Mouse (Mus musculus) liver, embryonic 14.5 days (tissue): ENCODE results near the gene Dag1. TPM values are rescaled to one million over a fixed set of nuclear protein-coding genes. Genes with fewer than 3 reads are reported as not detected.

Experiments used
- ATAC-seq: fragments of 200-750 bp; cut with Nextera tagmentation; 2 replicates; pipeline ENCODE4 v1.8.0; 2017; ENCODE audit warnings: moderate number of reproducible peaks, mild to moderate bottlenecking, moderate library complexity; ENCODE audit not compliant: insufficient read depth
- DNase-seq, 3 experiments: peaks; one replicate each; pipeline ENCODE4 v3.0.0-alpha.2; 2012 to 2013; ENCODE audit warnings: low read depth in 3 of 3, low spot score in 3 of 3
- H3K27ac ChIP-seq: fragments of 300-500 bp; sonication (generic); 2 replicates; pipeline ENCODE4 v1.5.1; 2014; ENCODE audit warnings: moderate library complexity, mild to moderate bottlenecking, control low read depth, inconsistent platforms
- H3K27me3 ChIP-seq: fragments of 300-500 bp; sonication (generic); 2 replicates; pipeline ENCODE4 v1.6.1; 2014; ENCODE audit warnings: mild to moderate bottlenecking, low read length, moderate library complexity; ENCODE audit not compliant: control insufficient read depth, insufficient read depth
- H3K36me3 ChIP-seq: fragments of 300-500 bp; sonication (generic); replicated peaks from 2 replicates; pipeline ENCODE4 v1.6.1; 2014; ENCODE audit warnings: low read depth; ENCODE audit not compliant: control insufficient read depth, insufficient read depth
- H3K4me1 ChIP-seq, 2 experiments: fragments of 200-500 bp in 1 of 2; fragments of 300-500 bp in 1 of 2; sonication (generic) in 1 of 2; replicated peaks; 2 replicates each; pipeline ENCODE4 v1.6.1; 2012 to 2014; ENCODE audit warnings: antibody characterized with exemption in 1 of 2, inconsistent platforms in 1 of 2, low read length in 1 of 2; ENCODE audit not compliant: control insufficient read depth in 2 of 2, insufficient read depth in 2 of 2
- H3K4me2 ChIP-seq: fragments of 300-500 bp; sonication (generic); 2 replicates; pipeline ENCODE4 v1.6.1; 2014; ENCODE audit warnings: low read depth, mild to moderate bottlenecking, control low read depth, moderate library complexity
- H3K4me3 ChIP-seq, 2 experiments: fragments of 200-500 bp in 1 of 2; fragments of 300-500 bp in 1 of 2; sonication (generic) in 1 of 2; 2 replicates each; pipeline ENCODE4 v1.5.1; 2012 to 2014; ENCODE audit warnings: low read depth in 2 of 2, low read length in 2 of 2, mild to moderate bottlenecking in 2 of 2, control low read depth in 1 of 2, inconsistent platforms in 1 of 2, moderate library complexity in 1 of 2; ENCODE audit not compliant: insufficient read depth in 1 of 2
- H3K9ac ChIP-seq: fragments of 300-500 bp; sonication (generic); replicated peaks from 2 replicates; pipeline ENCODE4 v1.6.1; 2014; ENCODE audit warnings: mild to moderate bottlenecking, control low read depth, moderate library complexity
- H3K9me3 ChIP-seq: fragments of 300-500 bp; sonication (generic); 2 replicates; pipeline ENCODE4 v1.6.1; 2016; ENCODE audit warnings: low read length, mixed read lengths; ENCODE audit not compliant: control insufficient read depth
- CTCF ChIP-seq: IDR thresholded peaks from 2 replicates; pipeline ENCODE4 v1.5.1; 2016; ENCODE audit warnings: antibody characterized with exemption, low read depth, control low read depth
- EP300 ChIP-seq: IDR thresholded peaks from 2 replicates; pipeline ENCODE4 v1.6.1; 2016; ENCODE audit warnings: antibody characterized with exemption, low read depth
- WGBS: fragments of 180-500 bp; shearing (Covaris S2); extraction: QIAGEN DNeasy Blood & Tissue Kit; methylation state at CpG from one replicate; pipeline ENCODE4 v1.1.7; 2014; ENCODE audit not compliant: insufficient replicate concordance; 5-methylcytosine and 5-hydroxymethylcytosine counted together
- polyA plus RNA-seq, 2 experiments: library from polyadenylated mRNA; depleted of rRNA in 1 of 2; stranded (reverse) in 1 of 2; unstranded in 1 of 2; fragments of >200 nt; fragmentation: Nextera tagmentation in 1 of 2; extraction: Ambion mirVana in 1 of 2; gene quantifications; 2 replicates each; pipeline versions ENCODE4 v1.2.1 to v1.2.3; 2012 to 2014

The Dag1 gene
- polyA plus RNA-seq, 2 experiments = 5.3 to 12.0 TPM

GRCm38 (mm10) chr9:108261865-108262264 lies 1.9 kb downstream of the Dag1 start:
- H3K4me1 ChIP-seq = peaks cover 14 to 18% of the 10 kb centered on the region in 2 experiments

GRCm38 (mm10) chr9:108260526-108260925 lies 3.2 kb downstream of the Dag1 start:
- H3K9ac ChIP-seq = no peak overlapping the region
- H3K36me3 ChIP-seq = no peaks in the 10 kb centered on the region
- no peak overlapping the region for H3K4me2 ChIP-seq
- H3K4me1 ChIP-seq = peaks cover 14 to 18% of the 10 kb centered on the region in 2 experiments
- ATAC-seq (no peak), DNase-seq (no peak)
- no peaks in the 10 kb centered on the region for H3K9me3 ChIP-seq
- WGBS = 45% methylated on average over 4 of the region's 4 CpGs
- TF ChIP-seq EP300 = no peak
- no peak for TF ChIP-seq CTCF
- no peak overlapping the region for H3K4me3 ChIP-seq
- no peaks in the 10 kb centered on the region for H3K27me3 ChIP-seq
- no peak overlapping the region for H3K27ac ChIP-seq

More at GRCm38 (mm10) chr9:108261865-108262264, 1.9 kb downstream of the Dag1 start:
- no peak for ATAC-seq
- 55% methylated on average over 7 of the region's 7 CpGs for WGBS
- H3K9ac ChIP-seq = no peak overlapping the region
- peak overlapping the region in 1 of 2 experiments; percentile 93; a peak in 1 of 4 replicates for H3K4me3 ChIP-seq
- H3K36me3 ChIP-seq = no peaks in the 10 kb centered on the region
- peak overlapping the region; percentile 87 for H3K4me2 ChIP-seq
- no peak for DNase-seq
- no peaks in the 10 kb centered on the region for H3K27me3 ChIP-seq
- H3K27ac ChIP-seq = no peak overlapping the region
- no peaks in the 10 kb centered on the region for H3K9me3 ChIP-seq
- no peak for TF ChIP-seq CTCF
- TF ChIP-seq EP300 = no peak

GRCm38 (mm10) chr9:108252766-108253165 lies 11.0 kb downstream of the Dag1 start:
- H3K27ac ChIP-seq = no peak overlapping the region
- no peaks in the 10 kb centered on the region for H3K4me1 ChIP-seq
- TF ChIP-seq EP300 = no peak
- TF ChIP-seq CTCF = no peak
- no peak overlapping the region for H3K9ac ChIP-seq
- H3K4me2 ChIP-seq = no peak overlapping the region
- no peak for ATAC-seq
- H3K9me3 ChIP-seq = no peaks in the 10 kb centered on the region
- no peak overlapping the region for H3K4me3 ChIP-seq
- 68% methylated on average over 7 of the region's 7 CpGs for WGBS
- no peak for DNase-seq
- H3K36me3 ChIP-seq = no peaks in the 10 kb centered on the region; the same call in 1 of the 2 replicates
- no peaks in the 10 kb centered on the region for H3K27me3 ChIP-seq

GRCm38 (mm10) chr9:108251877-108252276 lies 11.9 kb downstream of the Dag1 start:
- H3K4me2 ChIP-seq = no peak overlapping the region
- no peak overlapping the region for H3K27ac ChIP-seq
- WGBS = 72% methylated on average over 6 of the region's 6 CpGs
- H3K36me3 ChIP-seq = no peaks in the 10 kb centered on the region; the same call in 1 of the 2 replicates
- H3K4me1 ChIP-seq = no peaks in the 10 kb centered on the region
- ATAC-seq (no peak), DNase-seq (no peak)
- TF ChIP-seq CTCF (no peak), EP300 (no peak)
- H3K9me3 ChIP-seq = no peaks in the 10 kb centered on the region
- H3K27me3 ChIP-seq = no peaks in the 10 kb centered on the region
- H3K9ac ChIP-seq = no peak overlapping the region
- no peak overlapping the region for H3K4me3 ChIP-seq

GRCm38 (mm10) chr9:108248957-108249356 lies 14.8 kb downstream of the Dag1 start:
- DNase-seq (no peak), ATAC-seq (no peak)
- H3K27me3 ChIP-seq = no peaks in the 10 kb centered on the region
- H3K9me3 ChIP-seq = no peaks in the 10 kb centered on the region
- no peak overlapping the region for H3K9ac ChIP-seq
- 58% methylated on average over 5 of the region's 5 CpGs for WGBS
- no peak for TF ChIP-seq CTCF
- H3K27ac ChIP-seq = no peak overlapping the region
- no peak overlapping the region for H3K4me3 ChIP-seq
- H3K4me1 ChIP-seq = no peaks in the 10 kb centered on the region
- no peaks in the 10 kb centered on the region; the same call in 1 of the 2 replicates for H3K36me3 ChIP-seq
- no peak overlapping the region for H3K4me2 ChIP-seq
